ENCODE assay signal across 10 mouse cellular contexts in the genomic region with DNA sequence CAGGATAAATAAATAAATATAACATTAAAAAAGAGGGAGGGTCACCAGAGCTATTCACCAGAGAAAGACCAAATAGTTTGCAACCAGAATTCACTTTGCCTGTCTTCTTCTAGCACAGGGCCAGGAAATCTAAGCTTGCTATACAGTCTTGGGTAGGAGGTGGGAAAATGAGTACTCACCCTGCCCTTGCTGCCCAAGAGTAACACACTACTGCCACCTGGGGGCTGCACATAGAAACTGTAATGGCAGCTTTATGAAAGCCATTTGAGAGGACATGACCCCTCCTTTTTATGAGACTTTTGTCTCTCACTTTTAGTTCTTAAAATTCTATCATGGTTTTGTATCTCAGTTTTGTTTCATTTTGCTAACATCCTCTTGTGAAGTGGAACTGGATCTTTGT. TPM values are rescaled to one million over a fixed set of nuclear protein-coding genes. Genes with fewer than 3 reads are reported as not detected.
DNase-seq lines count a peak whose midpoint lies in the region; ATAC-seq and TF ChIP-seq lines count a peak whose summit lies in the region.
"Had no signal": no experiment of that assay in that cellular context is flagged by ENCODE, and none has a peak within 500 bp of the region (broad histone marks: within the 10 kb centered on the region; RNA-seq: fewer than 3 reads in every experiment).

No protein-coding gene starts in this region.

- 0 out of 2 replicates have a peak, but pooled peaks have one; percentile 27 for ATAC-seq in hindbrain, postnatal 0 days
- no peak for ATAC-seq in hindbrain, embryonic 14.5 days (ENCODE audit: low FRiP score)
- peak; percentile 91 for ATAC-seq in megakaryocyte progenitor cell, adult 5-6 weeks (replicated peaks; ENCODE audit: poor library complexity)

- no peaks in the 10 kb centered on the region for H3K9me3 ChIP-seq in hindbrain, postnatal 0 days (ENCODE audit: low read length)
- H3K9me3 ChIP-seq in hindbrain, embryonic 14.5 days (ENCODE audit: control insufficient read depth, low read length), result no peaks in the 10 kb centered on the region
- H3K9me3 ChIP-seq in E14TG2a.4 (ENCODE audit: low read length), result no peaks in the 10 kb centered on the region
- no peaks in the 10 kb centered on the region for H3K9me3 ChIP-seq in midbrain, embryonic 10.5 days (replicated peaks)
- H3K9me3 ChIP-seq: embryonic facial prominence, embryonic 15.5 days; limb, embryonic 12.5 days had no signal

- H3K9ac ChIP-seq in hindbrain, postnatal 0 days (replicated peaks; ENCODE audit: low read length), result no peak overlapping the region
- H3K9ac ChIP-seq in hindbrain, embryonic 14.5 days, result no peak overlapping the region
- H3K9ac ChIP-seq: embryonic facial prominence, embryonic 15.5 days; limb, embryonic 12.5 days had no signal

- no peak overlapping the region for H3K4me3 ChIP-seq in hindbrain, postnatal 0 days (ENCODE audit: low read length)
- H3K4me3 ChIP-seq in hindbrain, embryonic 14.5 days (replicated peaks; ENCODE audit: low read length), result no peak overlapping the region
- no peak overlapping the region for H3K4me3 ChIP-seq in E14TG2a.4 (replicated peaks; ENCODE audit: low read length)
- no peak overlapping the region for H3K4me3 ChIP-seq in midbrain, embryonic 10.5 days
- H3K4me3 ChIP-seq: embryonic facial prominence, embryonic 15.5 days; limb, embryonic 12.5 days had no signal

- no peak overlapping the region for H3K4me2 ChIP-seq in hindbrain, postnatal 0 days (ENCODE audit: low read depth, low read length)
- no peak overlapping the region for H3K4me2 ChIP-seq in hindbrain, embryonic 14.5 days (replicated peaks)
- H3K4me2 ChIP-seq: embryonic facial prominence, embryonic 15.5 days; limb, embryonic 12.5 days had no signal

- TF ChIP-seq CTCF in hindbrain, postnatal 0 days (IDR thresholded peaks at IDR 0.05; ENCODE audit: low read depth), result peak; percentile 71
- peak; percentile 44 for TF ChIP-seq CTCF in E14TG2a.4 (conservative IDR thresholded peaks at IDR 0.05; ENCODE audit: low read length)

- no peaks in the 10 kb centered on the region for H3K4me1 ChIP-seq in hindbrain, postnatal 0 days (ENCODE audit: insufficient read depth, low read length)
- H3K4me1 ChIP-seq in hindbrain, embryonic 14.5 days (replicated peaks; ENCODE audit: control insufficient read depth, insufficient read depth, low read length), result no peaks in the 10 kb centered on the region
- H3K4me1 ChIP-seq in E14TG2a.4 (replicated peaks; ENCODE audit: low read depth, low read length), result no peaks in the 10 kb centered on the region
- peaks cover 5% of the 10 kb centered on the region; the same call in 1 of the 2 replicates for H3K4me1 ChIP-seq in midbrain, embryonic 10.5 days
- H3K4me1 ChIP-seq: embryonic facial prominence, embryonic 15.5 days; limb, embryonic 12.5 days had no signal

- DNase-seq in hindbrain, postnatal 0 days (ENCODE audit: low spot score), result peak; percentile 56
- DNase-seq in hindbrain, embryonic 14.5 days (ENCODE audit: low spot score), result no peak
- peak; percentile 73 for DNase-seq in 3T3-L1 (ENCODE audit: low read depth, low spot score)
- DNase-seq in brain, adult 2 months (ENCODE audit: low read depth, low spot score), result peak; percentile 55
- peak; percentile 47 for DNase-seq in induced T-regulatory cell, adult 2 months (ENCODE audit: low read depth)
- DNase-seq in midbrain, embryonic 10.5 days (ENCODE audit: low spot score), result no peak

- no peaks in the 10 kb centered on the region for H3K27me3 ChIP-seq in hindbrain, postnatal 0 days (ENCODE audit: insufficient read depth, low read length)
- H3K27me3 ChIP-seq in hindbrain, embryonic 14.5 days (ENCODE audit: control insufficient read depth, insufficient read depth, low read length), result no peaks in the 10 kb centered on the region
- no peaks in the 10 kb centered on the region for H3K27me3 ChIP-seq in E14TG2a.4 (ENCODE audit: insufficient read depth, low read length)
- H3K27me3 ChIP-seq in midbrain, embryonic 10.5 days (ENCODE audit: low read depth, poor library complexity, severe bottlenecking), result no peaks in the 10 kb centered on the region
- H3K27me3 ChIP-seq: embryonic facial prominence, embryonic 15.5 days; limb, embryonic 12.5 days had no signal

- H3K27ac ChIP-seq in hindbrain, postnatal 0 days, result no peak overlapping the region
- H3K27ac ChIP-seq in hindbrain, embryonic 14.5 days, result no peak overlapping the region
- H3K27ac ChIP-seq in midbrain, embryonic 10.5 days (replicated peaks), result no peak overlapping the region
- H3K27ac ChIP-seq: embryonic facial prominence, embryonic 15.5 days; limb, embryonic 12.5 days had no signal

- H3K36me3 ChIP-seq in hindbrain, postnatal 0 days (ENCODE audit: insufficient read depth, low read length), result no peaks in the 10 kb centered on the region
- no peaks in the 10 kb centered on the region for H3K36me3 ChIP-seq in hindbrain, embryonic 14.5 days (replicated peaks; ENCODE audit: control insufficient read depth, insufficient read depth)
- H3K36me3 ChIP-seq in E14TG2a.4 (ENCODE audit: insufficient read depth, low read length), result no peaks in the 10 kb centered on the region
- H3K36me3 ChIP-seq in midbrain, embryonic 10.5 days, result no peaks in the 10 kb centered on the region
- H3K36me3 ChIP-seq: embryonic facial prominence, embryonic 15.5 days; limb, embryonic 12.5 days had no signal

RNA-seq across cellular contexts. Expression of a gene that starts 12.1 kb away (rescaled TPM):
- 206 and 223 TPM in 2 replicates for total RNA-seq in hindbrain, postnatal 0 days (2014; rRNA removed)
- 370 and 387 TPM in 2 replicates for polyA plus RNA-seq in hindbrain, postnatal 0 days (2015; fragmentation: Nextera tagmentation; extraction: Ambion mirVana)
- polyA plus RNA-seq in hindbrain, embryonic 14.5 days (2014; fragmentation: Nextera tagmentation; extraction: Ambion mirVana), result 265 and 341 TPM in 2 replicates
- total RNA-seq in megakaryocyte progenitor cell, adult 5-6 weeks (2015), result 0.17 TPM in 1 of 2 replicates, not detected in the other
- total RNA-seq in megakaryocyte progenitor cell, adult 5-6 weeks (2017), result 0.25 TPM in 1 of 2 replicates, not detected in the other
- polyA plus RNA-seq in midbrain, embryonic 10.5 days (2016; fragmentation: Nextera tagmentation; extraction: Ambion mirVana), result 11.1 and 30.5 TPM in 2 replicates

Comparison
In these comparisons a context has a peak if more than half of its experiments do, and no peak if none do; other contexts are left out.
1. DNase-seq: peak in hindbrain, postnatal 0 days (single experiment), 3T3-L1 (single experiment), brain, adult 2 months (single experiment) and induced T-regulatory cell, adult 2 months (single experiment); none in hindbrain, embryonic 14.5 days (single experiment) and midbrain, embryonic 10.5 days (single experiment).